Mouse (Mus musculus): ENCODE data around the gene Krtap5-2. TPM values are rescaled to one million over a fixed set of nuclear protein-coding genes. Genes with fewer than 3 reads are reported as not detected.
"Not testable (repeated sequence)": the region's sequence is repeated elsewhere in the genome, so short reads cannot be mapped to it uniquely, and the experiment has no call there.

Krtap5-2 gene
- total RNA-seq, 2 experiments from 2014 or later = not detected

DNA sequence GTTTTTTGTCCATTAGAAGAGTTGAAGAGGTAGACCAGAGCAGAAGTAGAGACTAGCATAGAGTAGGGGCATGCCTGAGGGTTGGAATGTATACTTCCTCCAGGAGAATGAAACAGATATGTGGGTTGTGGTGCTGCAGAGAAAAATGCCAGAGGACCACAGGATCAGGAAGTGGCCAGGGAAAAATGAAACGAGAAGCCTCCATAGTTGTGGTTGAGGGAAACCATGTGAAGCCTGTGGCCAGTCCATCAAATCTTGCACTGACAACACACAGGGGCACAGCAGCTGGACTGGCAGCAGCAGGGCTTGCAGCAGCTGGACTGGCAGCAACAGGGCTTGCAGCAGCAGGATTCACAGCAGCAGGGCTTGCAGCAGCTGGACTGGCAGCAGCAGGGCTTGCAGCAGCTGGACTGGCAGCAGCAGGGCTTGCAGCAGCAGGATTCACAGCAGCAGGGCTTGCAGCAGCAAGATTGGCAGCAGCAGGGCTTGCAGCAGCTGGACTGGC lies 32.2 kb downstream of the Krtap5-2 start:
- not testable (repeated sequence) for DNase-seq (ENCODE audit: low spot score in 2 of 2)

DNA sequence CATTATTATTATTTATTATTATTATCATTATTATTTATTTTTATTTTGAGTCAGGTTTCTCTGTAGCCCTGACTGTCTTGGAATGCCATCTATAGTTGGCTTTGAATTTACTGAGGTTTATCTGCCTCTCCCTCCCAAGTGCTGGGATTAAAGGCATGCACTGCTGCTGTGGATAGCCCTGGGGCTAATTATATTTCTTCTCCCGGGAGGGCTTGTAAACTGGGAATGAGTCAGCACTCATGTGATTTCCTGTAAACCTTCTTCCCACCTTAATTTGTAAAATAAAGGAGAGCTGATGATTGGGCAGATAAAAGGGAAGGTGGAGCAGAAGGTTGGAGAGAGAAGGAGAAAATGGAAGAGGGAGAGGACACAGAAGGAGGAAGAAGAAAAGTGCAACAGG lies 35.1 kb downstream of the Krtap5-2 start:
- DNase-seq (ENCODE audit: low spot score in 2 of 2) = no peak

- not testable (repeated sequence) for DNase-seq (ENCODE audit: low spot score in 2 of 2)
These were observed 39.9 kb downstream of the Krtap5-2 start, which contains the start of gene Gm39115 for GRCm38 (mm10) chr7:142135934-142136333. Gene Gm39115 (minus strand): TSS chr7:142136034.

GRCm38 (mm10) chr7:142134206-142134995 lies 41.4 kb downstream of the Krtap5-2 start:
- DNase-seq (ENCODE audit: low spot score in 2 of 2) = no peak

GRCm38 (mm10) chr7:142128843-142129242 lies 47.0 kb downstream of the Krtap5-2 start:
- no peak for DNase-seq (ENCODE audit: low spot score in 2 of 2)

Other genes with a start within 250 kb of the Krtap5-2 start
- under 1 TPM; 0.78 to 0.96 TPM for gene Brsk2, start 226.3 kb downstream of the Krtap5-2 start, total RNA-seq (2021)
- gene Mob2, start 114.9 kb downstream of the Krtap5-2 start, total RNA-seq (2021) = 10 to 100 TPM; 45.0 to 47.9 TPM
- gene Dusp8, start 80.2 kb downstream of the Krtap5-2 start, total RNA-seq (2021) = 10 to 100 TPM; 14.3 to 20.4 TPM
- not detected for gene Gm45618, start 55.3 kb downstream of the Krtap5-2 start, total RNA-seq (2021)
- gene Gm39115, start 40.0 kb downstream of the Krtap5-2 start, total RNA-seq (2021) = not detected
- gene Gm45337, start 31.4 kb downstream of the Krtap5-2 start, total RNA-seq (2021) = not detected
- not detected for gene Gm29735, start 18.9 kb downstream of the Krtap5-2 start, total RNA-seq (2021)
- gene Gm4553, start 10.3 kb downstream of the Krtap5-2 start, total RNA-seq (2021) = not detected
- gene Gm10153, start 14.4 kb upstream of the Krtap5-2 start, total RNA-seq (2021) = not detected
- not detected for gene Krtap5-3, start 25.4 kb upstream of the Krtap5-2 start, total RNA-seq (2021)
- not detected for gene Gm7579, start 35.9 kb upstream of the Krtap5-2 start, total RNA-seq (2021)
- not detected for gene Krtap5-5, start 54.0 kb upstream of the Krtap5-2 start, total RNA-seq (2021)
- not detected for gene Gm40460, start 65.1 kb upstream of the Krtap5-2 start, total RNA-seq (2021)
- gene Gm2431, start 82.3 kb upstream of the Krtap5-2 start, total RNA-seq (2021) = not detected
- not detected for gene Gm4559, start 98.4 kb upstream of the Krtap5-2 start, total RNA-seq (2021)
- not detected for gene Krtap5-1, start 121.1 kb upstream of the Krtap5-2 start, total RNA-seq (2021)
- not detected for gene Krtap5-4, start 127.5 kb upstream of the Krtap5-2 start, total RNA-seq (2021)
- 1 to 10 TPM in 1 of 2 experiments, not detected in 1; 1.1 TPM for gene Ifitm10, start 197.7 kb upstream of the Krtap5-2 start, total RNA-seq (2021)
- 1 to 10 TPM in 1 of 2 experiments, not detected in 1; 1.3 TPM for gene Gm49369, start 206.7 kb upstream of the Krtap5-2 start, total RNA-seq (2021)
- gene Ctsd, start 212.0 kb upstream of the Krtap5-2 start, total RNA-seq (2021) = 100 to 1,000 TPM; 265 to 273 TPM